Mouse (Mus musculus) limb, embryonic 14.5 days (tissue): ENCODE results near the gene Gse1. TPM values are rescaled to one million over a fixed set of nuclear protein-coding genes. Genes with fewer than 3 reads are reported as not detected.

Source experiments
- ATAC-seq: fragments of 200-750 bp; cut with Nextera tagmentation; 2 replicates; pipeline ENCODE4 v1.8.0; 2017; ENCODE audit warnings: low read depth, moderate number of reproducible peaks, moderate TSS enrichment; ENCODE audit not compliant: low FRiP score
- DNase-seq: peaks from one replicate; pipeline ENCODE4 v3.0.0-alpha.2; 2015; ENCODE audit warnings: low spot score
- H3K27ac ChIP-seq: fragments of 300-500 bp; sonication (generic); replicated peaks from 2 replicates; pipeline ENCODE4 v1.5.1; 2014; ENCODE audit warnings: low read depth, mild to moderate bottlenecking, low read length, moderate library complexity, mixed read lengths
- H3K27me3 ChIP-seq: fragments of 300-500 bp; sonication (generic); 2 replicates; pipeline ENCODE4 v1.6.1; 2014; ENCODE audit warnings: low read length, mixed read lengths; ENCODE audit not compliant: control insufficient read depth, insufficient read depth
- H3K36me3 ChIP-seq: fragments of 300-500 bp; sonication (generic); 2 replicates; pipeline ENCODE4 v1.6.1; 2014; ENCODE audit warnings: mild to moderate bottlenecking, low read length, moderate library complexity, mixed read lengths; ENCODE audit not compliant: control insufficient read depth, insufficient read depth
- H3K4me1 ChIP-seq: fragments of 300-500 bp; sonication (generic); 2 replicates; pipeline ENCODE4 v1.6.1; 2014; ENCODE audit warnings: antibody characterized with exemption, low read length, mixed read lengths; ENCODE audit not compliant: control insufficient read depth, insufficient read depth
- H3K4me2 ChIP-seq: fragments of 300-500 bp; sonication (generic); replicated peaks from 2 replicates; pipeline ENCODE4 v1.6.1; 2014; ENCODE audit warnings: low read depth, mild to moderate bottlenecking, low read length, moderate library complexity; ENCODE audit not compliant: severe bottlenecking
- H3K4me3 ChIP-seq: fragments of 300-500 bp; sonication (generic); replicated peaks from 2 replicates; pipeline ENCODE4 v1.5.1; 2014; ENCODE audit warnings: low read length
- H3K9ac ChIP-seq: fragments of 300-500 bp; sonication (generic); 2 replicates; pipeline ENCODE4 v1.6.1; 2014; ENCODE audit warnings: mild to moderate bottlenecking, low read depth, low read length, moderate library complexity; ENCODE audit not compliant: severe bottlenecking
- H3K9me3 ChIP-seq: fragments of 300-500 bp; sonication (generic); 2 replicates; pipeline ENCODE4 v1.6.1; 2016; ENCODE audit warnings: low read length; ENCODE audit not compliant: control insufficient read depth
- POLR2A ChIP-seq: fragments of 200-500 bp; IDR thresholded peaks from 2 replicates; pipeline ENCODE4 v1.8.0; 2012; ENCODE audit warnings: inconsistent platforms, mild to moderate bottlenecking, moderate library complexity, borderline replicate concordance; ENCODE audit not compliant: insufficient read depth, insufficient read length; ENCODE audit errors: extremely low read depth
- WGBS: fragments of 180-500 bp; shearing (Covaris S2); extraction: QIAGEN DNeasy Blood & Tissue Kit; methylation state at CpG from one replicate; pipeline ENCODE4 v1.1.7; 2014; 5-methylcytosine and 5-hydroxymethylcytosine counted together
- polyA plus RNA-seq, 2 experiments: library from polyadenylated mRNA; depleted of rRNA in 1 of 2; stranded (reverse) in 1 of 2; unstranded in 1 of 2; fragments of >200 nt; fragmentation: Nextera tagmentation in 1 of 2; extraction: Ambion mirVana in 1 of 2; gene quantifications; 2 replicates each; pipeline versions ENCODE4 v1.2.1 to v1.2.3; 2012 to 2014

The Gse1 gene
- polyA plus RNA-seq, 2 experiments = 10.3 to 32.6 TPM

- Histone ChIP-seq H3K4me2 (no peak overlapping the region; the same call in 1 of the 2 replicates), H3K4me3 (no peak overlapping the region), H3K27me3 (no peaks in the 10 kb centered on the region), H3K9me3 (no peaks in the 10 kb centered on the region), H3K9ac (no peak overlapping the region), H3K27ac (0 out of 2 replicates have a peak overlapping the region, but pooled peaks have one; percentile 48), H3K36me3 (no peaks in the 10 kb centered on the region), H3K4me1 (peaks cover 84% of the 10 kb centered on the region)
- 26% methylated on average over 3 of the region's 3 CpGs for WGBS
- no peak for TF ChIP-seq POLR2A
- peak; percentile 48; the same call in 1 of the 2 replicates for ATAC-seq
- peak; percentile 67 for DNase-seq
These were observed 56.8 kb downstream of the Gse1 start for GRCm38 (mm10) chr8:120285033-120285432.

GRCm38 (mm10) chr8:120285878-120286277 lies 57.6 kb downstream of the Gse1 start:
- no peak overlapping the region for H3K4me3 ChIP-seq
- no peaks in the 10 kb centered on the region for H3K9me3 ChIP-seq
- no peak for TF ChIP-seq POLR2A
- ATAC-seq (no peak), DNase-seq (no peak)
- no peak overlapping the region for H3K4me2 ChIP-seq
- H3K27ac ChIP-seq = no peak overlapping the region
- no peaks in the 10 kb centered on the region for H3K27me3 ChIP-seq
- 55% methylated on average over 9 of the region's 9 CpGs for WGBS
- H3K9ac ChIP-seq = no peak overlapping the region
- peaks cover 91% of the 10 kb centered on the region for H3K4me1 ChIP-seq
- H3K36me3 ChIP-seq = no peaks in the 10 kb centered on the region

- Histone ChIP-seq H3K4me3 (no peak overlapping the region), H3K4me2 (no peak overlapping the region), H3K4me1 (peaks cover 88% of the 10 kb centered on the region), H3K9me3 (no peaks in the 10 kb centered on the region), H3K9ac (no peak overlapping the region), H3K27ac (no peak overlapping the region), H3K36me3 (no peaks in the 10 kb centered on the region; the same call in 1 of the 2 replicates), H3K27me3 (no peaks in the 10 kb centered on the region)
- 30% methylated on average over 20 of the region's 21 CpGs for WGBS
- DNase-seq = peak; percentile 56
- ATAC-seq = no peak
- no peak for TF ChIP-seq POLR2A
These were observed 60.1 kb downstream of the Gse1 start for GRCm38 (mm10) chr8:120288122-120288908.

GRCm38 (mm10) chr8:120289191-120289590 lies 60.9 kb downstream of the Gse1 start:
- H3K9ac ChIP-seq = no peak overlapping the region

GRCm38 (mm10) chr8:120289698-120290181 lies 61.5 kb downstream of the Gse1 start:
- Histone ChIP-seq H3K4me1 (peaks cover 82% of the 10 kb centered on the region), H3K4me3 (no peak overlapping the region), H3K36me3 (no peaks in the 10 kb centered on the region; the same call in 1 of the 2 replicates), H3K9me3 (no peaks in the 10 kb centered on the region), H3K9ac (no peak overlapping the region), H3K27me3 (no peaks in the 10 kb centered on the region), H3K27ac (no peak overlapping the region), H3K4me2 (no peak overlapping the region)
- no peak for TF ChIP-seq POLR2A
- 40% methylated on average over 10 of the region's 10 CpGs for WGBS
- 0 out of 2 replicates have a peak, but pooled peaks have one; percentile 9 for ATAC-seq
- DNase-seq = no peak

More at GRCm38 (mm10) chr8:120289191-120289590, 60.9 kb downstream of the Gse1 start:
- 77% methylated on average over 7 of the region's 7 CpGs for WGBS
- Histone ChIP-seq H3K4me3 (no peak overlapping the region), H3K4me2 (no peak overlapping the region), H3K9me3 (no peaks in the 10 kb centered on the region), H3K4me1 (peaks cover 86% of the 10 kb centered on the region), H3K27me3 (no peaks in the 10 kb centered on the region), H3K27ac (no peak overlapping the region), H3K36me3 (no peaks in the 10 kb centered on the region; the same call in 1 of the 2 replicates)
- no peak for DNase-seq
- no peak for TF ChIP-seq POLR2A
- no peak for ATAC-seq
